Mouse (Mus musculus): ENCODE measurements around the gene Denr. TPM values are rescaled to one million over a fixed set of nuclear protein-coding genes. Genes with fewer than 3 reads are reported as not detected.
A peak's percentile ranks its signal among the peaks of the same experiment; 100 is the strongest.

Gene Denr
- polyA plus RNA-seq, 1 experiment from 2014 or later = 70.7 TPM

DNA sequence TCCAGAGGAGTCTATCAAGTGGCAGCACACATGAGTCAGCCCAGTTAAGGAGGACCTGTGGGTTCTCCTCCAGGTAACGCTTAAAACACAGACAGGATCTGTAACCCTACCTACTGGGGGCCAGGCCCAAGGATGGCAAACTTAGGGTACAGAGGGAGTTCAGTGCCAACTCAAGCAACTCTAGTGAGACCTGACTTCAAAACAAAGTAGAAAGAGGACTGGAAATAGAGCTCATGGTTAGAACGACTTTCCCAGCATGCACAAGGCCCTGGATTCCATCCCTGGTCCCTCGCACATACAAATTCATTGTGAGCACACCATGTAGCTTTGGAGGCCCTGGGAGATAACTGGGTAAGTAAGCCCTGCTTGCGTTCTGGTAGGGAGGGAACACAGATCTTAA, 63.6 kb downstream of the Denr start:
- WGBS = 83% methylated on average over 4 of the region's 4 CpGs
- no peaks in the 10 kb centered on the region for H3K9me3 ChIP-seq (ENCODE audit: low read length)
- TF ChIP-seq EP300 (IDR thresholded peaks at IDR 0.05) (no peak), CTCF (IDR thresholded peaks at IDR 0.05) (no peak)
- H3K4me1 ChIP-seq (ENCODE audit: insufficient read depth, low read depth, low read length) = peaks cover 6% of the 10 kb centered on the region; the same call in 1 of the 2 replicates
- ATAC-seq = no peak
- H3K36me3 ChIP-seq (ENCODE audit: insufficient read depth, low read length) = no peaks in the 10 kb centered on the region
- no peaks in the 10 kb centered on the region for H3K27me3 ChIP-seq (replicated peaks; ENCODE audit: insufficient read depth, low read length)
- no peak overlapping the region for H3K9ac ChIP-seq (replicated peaks; ENCODE audit: low read depth)
- DNase-seq (ENCODE audit: low spot score) = no peak
- no peak overlapping the region for H3K27ac ChIP-seq (ENCODE audit: low read length)
- H3K4me3 ChIP-seq (ENCODE audit: low read depth, low read length) = no peak overlapping the region
- no peak overlapping the region for H3K4me2 ChIP-seq (replicated peaks; ENCODE audit: low read depth, low read length)

DNA sequence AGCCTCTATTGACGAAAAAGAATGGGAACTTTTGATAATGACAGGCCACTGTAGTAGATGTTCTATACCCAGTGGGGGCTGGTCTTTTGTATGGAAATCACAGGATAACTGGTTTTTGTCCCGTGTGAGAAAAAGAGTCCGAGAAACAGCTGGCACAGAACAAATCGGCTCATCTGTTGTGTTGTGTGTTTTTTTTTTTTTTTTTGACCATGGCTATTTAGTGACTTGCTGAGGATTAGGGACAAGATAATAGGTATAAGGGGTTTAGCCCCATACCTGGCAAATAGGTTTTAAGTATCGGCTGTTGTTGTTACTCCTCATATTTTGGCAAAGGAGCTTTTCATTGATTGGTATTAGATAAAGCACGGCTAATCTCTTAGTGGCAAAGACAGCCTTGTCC, 65.5 kb downstream of the Denr start:
- Histone ChIP-seq H3K27me3 (replicated peaks; ENCODE audit: insufficient read depth, low read length) (no peaks in the 10 kb centered on the region), H3K4me1 (ENCODE audit: insufficient read depth, low read depth, low read length) (peaks cover 9% of the 10 kb centered on the region; the same call in 1 of the 2 replicates), H3K9ac (replicated peaks; ENCODE audit: low read depth) (no peak overlapping the region), H3K36me3 (ENCODE audit: insufficient read depth, low read length) (no peaks in the 10 kb centered on the region), H3K9me3 (ENCODE audit: low read length) (no peaks in the 10 kb centered on the region), H3K4me3 (ENCODE audit: low read depth, low read length) (no peak overlapping the region), H3K4me2 (replicated peaks; ENCODE audit: low read depth, low read length) (no peak overlapping the region), H3K27ac (ENCODE audit: low read length) (no peak overlapping the region)
- no peak for ATAC-seq
- 62% methylated on average over 6 of the region's 6 CpGs for WGBS
- no peak for DNase-seq (ENCODE audit: low spot score)
- no peak for TF ChIP-seq CTCF (IDR thresholded peaks at IDR 0.05)
- TF ChIP-seq EP300 (IDR thresholded peaks at IDR 0.05) = no peak

DNA sequence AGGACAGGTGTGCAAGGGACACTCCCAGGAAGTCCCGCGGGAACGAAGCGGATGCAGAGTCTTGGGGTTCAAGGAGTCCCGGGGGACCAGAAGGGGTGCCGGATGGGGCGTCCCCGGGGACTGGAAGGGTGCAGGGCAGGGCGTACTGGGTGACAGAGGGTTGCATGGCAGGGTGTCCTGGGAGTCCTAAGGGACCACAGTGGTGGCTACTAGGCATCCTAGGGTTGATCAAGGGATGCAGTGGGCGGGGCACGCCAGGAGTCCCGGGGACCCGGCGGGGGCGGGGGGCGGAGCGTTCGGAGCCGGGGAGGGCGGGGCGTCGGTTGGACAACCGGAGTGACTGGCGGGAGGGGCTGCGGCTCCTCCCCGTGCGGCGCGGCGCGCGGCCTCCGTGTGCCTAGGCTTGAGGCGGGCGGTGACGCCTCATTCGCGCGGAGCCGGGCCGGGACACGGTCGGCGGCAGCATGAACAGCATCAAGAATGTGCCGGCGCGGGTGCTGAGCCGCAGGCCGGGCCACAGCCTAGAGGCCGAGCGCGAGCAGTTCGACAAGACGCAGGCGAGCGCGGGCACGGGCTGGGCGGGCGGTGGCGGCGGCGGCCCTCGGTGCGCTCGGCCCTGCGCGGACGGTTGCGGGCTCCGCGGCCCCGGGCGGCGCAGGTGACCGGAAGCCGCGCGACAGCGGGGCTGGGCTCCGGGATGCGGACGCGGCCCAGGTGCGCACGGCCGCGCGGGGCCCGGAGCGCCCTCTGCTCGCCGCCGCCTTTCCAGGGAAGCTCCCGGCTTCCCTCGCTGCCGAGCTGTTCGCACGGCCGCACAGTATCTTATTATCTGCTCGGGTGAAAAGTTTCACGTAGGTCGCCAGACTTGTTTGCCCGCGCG, 66.6 kb downstream of the Denr start, which contains the start of gene Hip1r:
TSS of gene Hip1r (plus strand) at position 330 of the 880 bp plus-strand sequence.
- peak; percentile 10; the same call in 1 of the 2 replicates for TF ChIP-seq CTCF (IDR thresholded peaks at IDR 0.05)
- no peak for TF ChIP-seq EP300 (IDR thresholded peaks at IDR 0.05)
- peaks cover 9% of the 10 kb centered on the region; the same call in 1 of the 2 replicates for H3K4me1 ChIP-seq (ENCODE audit: insufficient read depth, low read depth, low read length)
- peak; percentile 89 for DNase-seq (ENCODE audit: low spot score)

DNA sequence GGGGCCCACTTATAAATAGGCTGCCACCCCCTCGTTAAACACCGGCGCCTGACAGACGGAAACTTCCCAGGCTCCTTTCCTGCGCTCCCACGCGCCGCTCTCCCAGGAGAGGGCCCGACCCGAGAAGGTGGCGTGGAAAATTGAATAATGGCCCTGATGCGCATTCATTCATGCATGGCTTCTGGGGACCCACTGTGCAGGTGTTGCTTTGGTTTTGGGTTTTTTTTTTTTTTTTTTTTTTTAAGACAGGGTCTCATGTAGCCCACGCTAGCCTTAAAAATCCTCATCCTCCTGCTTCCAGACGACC, 67.2 kb downstream of the Denr start:
- peak overlapping the region; percentile 98 for H3K4me2 ChIP-seq (replicated peaks; ENCODE audit: low read depth, low read length)
- peak overlapping the region; percentile 51 for H3K27ac ChIP-seq (ENCODE audit: low read length)
- WGBS = 4% methylated on average over 14 of the region's 14 CpGs
- peak overlapping the region; percentile 41 for H3K9ac ChIP-seq (replicated peaks; ENCODE audit: low read depth)
- no peaks in the 10 kb centered on the region for H3K9me3 ChIP-seq (ENCODE audit: low read length)
- TF ChIP-seq CTCF (IDR thresholded peaks at IDR 0.05) (no peak), EP300 (IDR thresholded peaks at IDR 0.05) (no peak)
- H3K27me3 ChIP-seq (replicated peaks; ENCODE audit: insufficient read depth, low read length) = no peaks in the 10 kb centered on the region
- no peak for ATAC-seq
- H3K4me3 ChIP-seq (ENCODE audit: low read depth, low read length) = peak overlapping the region; percentile 52
- peaks cover 9% of the 10 kb centered on the region; the same call in 1 of the 2 replicates for H3K4me1 ChIP-seq (ENCODE audit: insufficient read depth, low read depth, low read length)
- no peaks in the 10 kb centered on the region for H3K36me3 ChIP-seq (ENCODE audit: insufficient read depth, low read length)
- DNase-seq (ENCODE audit: low spot score) = no peak

More for the DNA sequence above, 66.6 kb downstream of the Denr start, which contains the start of gene Hip1r:
- Histone ChIP-seq H3K4me3 (ENCODE audit: low read depth, low read length) (peak within 1 kb of the TSS; percentile 52), H3K27ac (ENCODE audit: low read length) (peak within 1 kb of the TSS; percentile 51), H3K9ac (replicated peaks; ENCODE audit: low read depth) (peak within 1 kb of the TSS; percentile 41), H3K36me3 (ENCODE audit: insufficient read depth, low read length) (no peaks in the 10 kb centered on the region), H3K27me3 (replicated peaks; ENCODE audit: insufficient read depth, low read length) (no peaks in the 10 kb centered on the region), H3K4me2 (replicated peaks; ENCODE audit: low read depth, low read length) (peak within 1 kb of the TSS; percentile 98), H3K9me3 (ENCODE audit: low read length) (no peaks in the 10 kb centered on the region)
- peak; percentile 66 for ATAC-seq
- WGBS = 1% methylated on average over 82 of the region's 106 CpGs

DNA sequence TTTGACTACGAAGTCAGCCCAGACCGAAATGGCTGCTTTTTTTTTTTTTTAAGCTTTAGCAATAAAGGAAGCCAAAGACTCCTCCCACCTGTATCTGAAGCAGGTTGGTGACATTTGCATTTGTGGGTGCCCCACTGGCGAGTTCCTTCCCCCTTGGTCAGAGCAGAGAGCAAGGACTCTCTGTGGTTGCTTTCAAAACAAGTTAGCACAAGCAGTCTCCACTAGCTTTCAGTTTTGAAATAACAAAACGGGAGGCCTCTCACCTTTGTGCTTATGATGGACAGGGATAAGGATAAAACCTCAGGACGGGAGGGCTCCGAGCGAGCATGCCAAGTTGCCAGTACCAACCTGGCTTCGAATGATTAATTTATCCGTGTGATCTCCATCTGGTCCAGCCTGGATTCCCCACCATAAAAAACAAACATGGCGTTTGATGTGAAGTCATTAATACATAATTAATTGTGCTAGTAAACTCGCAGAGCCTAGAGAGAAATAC, 67.7 kb downstream of the Denr start:
- peak; percentile 77 for DNase-seq (ENCODE audit: low spot score)

DNA sequence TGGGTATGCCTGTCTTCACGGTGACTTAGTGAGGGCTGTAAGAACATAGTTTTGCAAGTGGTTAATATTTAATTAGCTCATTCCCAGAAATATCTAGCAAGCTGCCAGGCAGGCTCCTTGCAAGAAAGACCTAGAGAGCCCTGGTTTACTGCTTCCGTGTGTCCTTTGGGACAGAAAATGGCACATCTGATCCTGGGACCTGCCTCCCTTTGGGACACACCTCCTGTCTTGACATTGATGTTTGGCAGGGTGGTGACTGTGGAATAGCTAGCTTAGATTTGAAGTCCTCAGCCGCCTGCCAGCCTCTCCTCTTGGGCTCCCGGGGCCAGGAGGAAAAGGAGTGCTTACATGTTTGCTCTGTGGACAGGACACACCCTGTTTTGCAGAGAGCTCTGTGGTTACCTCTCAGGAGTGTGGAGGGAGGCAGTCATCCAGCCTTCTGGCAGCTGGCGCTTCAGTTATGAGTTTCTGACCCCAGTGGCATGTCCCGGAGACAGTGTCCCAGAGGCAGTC, 68.7 kb downstream of the Denr start:
- ATAC-seq (peak; percentile 83), DNase-seq (ENCODE audit: low spot score) (peak; percentile 91)
- Histone ChIP-seq H3K27ac (ENCODE audit: low read length) (peak overlapping the region; percentile 75), H3K36me3 (ENCODE audit: insufficient read depth, low read length) (no peaks in the 10 kb centered on the region), H3K9ac (replicated peaks; ENCODE audit: low read depth) (no peak overlapping the region), H3K4me3 (ENCODE audit: low read depth, low read length) (no peak overlapping the region), H3K4me1 (ENCODE audit: insufficient read depth, low read depth, low read length) (peaks cover 17% of the 10 kb centered on the region), H3K4me2 (replicated peaks; ENCODE audit: low read depth, low read length) (peak overlapping the region; percentile 98), H3K27me3 (replicated peaks; ENCODE audit: insufficient read depth, low read length) (no peaks in the 10 kb centered on the region), H3K9me3 (ENCODE audit: low read length) (no peaks in the 10 kb centered on the region)
- 30% methylated on average over 6 of the region's 6 CpGs for WGBS
- TF ChIP-seq EP300 (IDR thresholded peaks at IDR 0.05) (peak; percentile 49; the same call in 1 of the 2 replicates), CTCF (IDR thresholded peaks at IDR 0.05) (no peak)

More for the DNA sequence above, 67.7 kb downstream of the Denr start:
- Histone ChIP-seq H3K4me2 (replicated peaks; ENCODE audit: low read depth, low read length) (peak overlapping the region; percentile 98), H3K36me3 (ENCODE audit: insufficient read depth, low read length) (no peaks in the 10 kb centered on the region), H3K9ac (replicated peaks; ENCODE audit: low read depth) (no peak overlapping the region), H3K9me3 (ENCODE audit: low read length) (no peaks in the 10 kb centered on the region), H3K27me3 (replicated peaks; ENCODE audit: insufficient read depth, low read length) (no peaks in the 10 kb centered on the region), H3K4me3 (ENCODE audit: low read depth, low read length) (peak overlapping the region; percentile 52), H3K27ac (ENCODE audit: low read length) (peak overlapping the region; percentile 75; the same call in 1 of the 2 replicates), H3K4me1 (ENCODE audit: insufficient read depth, low read depth, low read length) (peaks cover 9% of the 10 kb centered on the region; the same call in 1 of the 2 replicates)
- 25% methylated on average over 11 of the region's 11 CpGs for WGBS
- ATAC-seq = 0 out of 2 replicates have a peak, but pooled peaks have one; percentile 11
- TF ChIP-seq CTCF (IDR thresholded peaks at IDR 0.05) (no peak), EP300 (IDR thresholded peaks at IDR 0.05) (no peak)
